Mouse (Mus musculus): Measurements from ENCODE around the gene Olfr807.

DNA sequence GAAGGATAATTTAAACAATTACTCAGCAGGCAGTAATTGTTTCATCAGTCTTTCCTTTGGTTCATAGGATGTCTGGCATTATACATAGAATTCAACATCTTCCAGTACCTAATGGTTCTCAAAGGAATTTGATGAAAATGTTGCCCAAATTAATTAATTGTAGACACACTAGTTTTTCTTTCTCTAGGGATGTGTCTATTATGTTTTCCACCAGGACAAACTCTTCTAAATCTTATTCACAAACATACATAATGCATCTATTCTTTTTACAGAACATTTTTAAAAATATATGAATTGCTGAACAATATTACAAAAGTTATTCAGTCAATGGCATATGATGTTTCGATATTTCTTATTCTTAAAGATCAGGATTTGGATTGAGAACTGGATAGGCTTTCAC lies 7.6 kb upstream of the Olfr807 start, which contains the start of gene Olfr808:
- no peak for TF ChIP-seq GATA1 (IDR thresholded peaks at IDR 0.05; ENCODE audit: low read length)
- TF ChIP-seq TAL1 (IDR thresholded peaks at IDR 0.05; ENCODE audit: low read length), result no peak
